Mouse (Mus musculus) neural tube, embryonic 10.5 days (tissue): ENCODE data around the gene Myo1f.
"Not testable (repeated sequence)": the region's sequence is repeated elsewhere in the genome, so short reads cannot be mapped to it uniquely, and the experiment has no call there.

Experiments
- DNase-seq: peaks from one replicate; pipeline ENCODE4 v3.0.0-alpha.2; 2017; ENCODE audit warnings: low spot score; ENCODE audit errors: extremely low spot score

Myo1f gene

DNA sequence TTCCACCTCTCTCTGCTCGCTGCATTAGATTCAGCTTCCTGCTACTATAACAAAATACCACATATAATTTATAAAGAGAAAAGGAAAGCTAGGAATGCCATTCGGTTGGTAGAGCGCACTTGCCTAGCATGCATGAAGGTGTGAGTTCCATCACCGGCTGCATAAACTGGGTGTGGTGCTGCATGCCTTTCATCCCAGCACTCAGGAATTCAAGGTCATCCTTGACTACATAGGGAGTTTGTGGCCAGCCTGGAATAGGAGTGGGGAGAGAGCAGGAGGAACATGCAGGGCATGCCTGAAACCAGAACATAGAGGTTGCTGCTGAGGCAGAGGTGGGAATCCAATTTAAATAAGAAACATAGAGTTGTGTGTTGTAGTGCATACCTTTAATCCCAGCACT lies 28.6 kb downstream of the Myo1f start:
- DNase-seq = no peak

DNA sequence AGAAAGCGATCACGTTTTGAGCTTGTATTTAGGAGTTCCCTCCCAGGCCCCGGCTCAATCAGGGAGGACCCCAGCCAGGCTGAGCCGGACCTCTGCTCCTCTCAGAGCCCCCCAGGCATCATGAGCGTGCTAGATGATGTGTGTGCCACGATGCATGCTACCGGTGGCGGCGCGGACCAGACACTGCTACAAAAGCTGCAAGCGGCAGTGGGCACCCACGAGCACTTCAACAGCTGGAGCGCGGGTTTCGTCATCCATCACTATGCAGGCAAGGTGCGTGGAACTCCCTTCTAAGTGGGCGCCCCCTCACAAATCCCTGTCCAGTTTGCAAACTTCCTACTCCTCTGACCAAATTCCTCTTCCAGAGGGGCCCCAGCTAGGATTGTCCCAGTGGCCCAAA lies 30.5 kb downstream of the Myo1f start:
- DNase-seq = no peak

DNA sequence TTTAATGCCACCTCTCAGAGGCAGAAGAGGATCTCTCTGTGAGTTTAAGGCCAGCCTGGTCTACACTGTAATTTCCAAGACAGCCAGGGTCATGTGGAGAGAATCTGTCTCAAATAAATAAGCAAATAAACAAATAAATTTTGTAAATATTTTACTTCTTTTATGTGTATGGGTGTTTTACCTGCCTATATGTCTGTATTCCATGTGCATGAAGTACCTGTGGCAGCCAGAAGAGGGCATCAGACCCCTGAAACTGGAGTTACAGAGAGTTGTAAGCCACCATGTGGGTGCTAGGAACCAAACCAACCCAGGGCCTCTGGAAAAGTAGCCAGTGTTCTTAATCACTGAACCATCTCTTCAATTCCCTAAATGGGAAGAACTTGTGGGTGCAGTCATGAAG lies 41.8 kb downstream of the Myo1f start:
- DNase-seq = no peak

DNA sequence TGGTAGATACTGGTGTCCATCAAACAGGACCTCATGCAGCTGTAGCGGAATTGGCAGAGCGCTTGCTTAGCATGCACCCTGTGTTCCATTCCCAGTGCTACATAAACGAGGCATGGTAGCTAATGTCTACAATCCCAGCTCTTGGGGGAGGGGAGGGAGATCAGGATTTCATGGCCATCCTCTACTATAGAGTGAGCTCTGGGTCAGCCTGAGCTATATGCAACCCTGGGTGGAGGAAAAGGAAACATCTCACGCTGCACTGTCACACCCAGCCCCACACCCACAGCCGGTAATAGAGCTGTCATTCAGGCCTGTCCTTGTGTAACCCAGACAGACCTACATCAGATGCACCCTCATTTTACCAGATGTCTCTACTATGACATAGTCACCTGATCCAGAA lies 43.0 kb downstream of the Myo1f start:
- no peak for DNase-seq

DNA sequence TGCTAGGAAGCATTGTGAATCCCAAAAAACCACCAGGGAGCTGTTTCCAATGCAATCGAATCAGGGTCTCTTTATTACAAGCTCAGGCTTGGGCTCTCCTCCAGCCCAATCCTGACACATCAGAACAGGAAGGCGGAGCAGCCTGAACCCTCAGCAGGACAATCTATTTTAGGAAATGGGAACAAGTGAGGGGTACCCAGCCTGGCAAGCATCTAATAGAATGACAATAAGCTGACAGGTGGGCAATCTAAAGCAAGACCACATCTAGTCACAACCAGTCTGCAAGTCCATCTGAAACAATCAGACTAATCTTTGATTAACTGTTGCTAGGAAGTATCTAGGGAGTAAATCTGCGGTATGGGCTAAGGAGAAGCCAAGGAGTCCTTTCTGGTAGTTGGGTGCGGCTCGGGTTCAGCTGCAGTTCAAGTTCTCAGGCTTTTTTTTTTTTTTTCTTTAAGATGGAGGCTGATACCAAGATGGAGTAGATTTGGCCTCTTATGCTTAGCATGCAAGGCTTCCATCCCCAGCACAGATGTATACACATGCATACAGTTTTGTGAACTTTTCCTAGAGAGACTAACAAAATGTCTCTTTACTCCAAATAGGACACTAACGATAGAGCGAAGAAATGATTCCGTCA lies 44.4 kb downstream of the Myo1f start:
- DNase-seq = no peak

DNA sequence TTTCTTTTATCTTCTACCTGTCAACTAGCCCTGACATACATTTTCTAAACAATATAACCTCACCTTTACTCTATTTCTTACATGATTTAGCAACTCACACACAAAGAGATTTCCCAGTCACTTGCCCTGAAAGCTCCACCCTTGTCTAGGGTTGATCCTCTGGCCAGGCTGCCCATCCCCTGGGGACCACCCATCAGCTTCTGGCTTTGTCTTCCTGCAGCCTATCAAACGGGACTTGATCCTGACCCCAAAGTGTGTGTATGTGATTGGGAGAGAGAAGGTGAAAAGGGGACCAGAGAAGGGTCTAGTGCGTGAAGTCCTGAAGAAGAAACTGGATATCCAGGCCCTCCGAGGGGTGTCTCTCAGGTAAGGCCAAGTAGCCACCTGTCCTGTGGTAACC lies 45.3 kb downstream of the Myo1f start:
- no peak for DNase-seq

DNA sequence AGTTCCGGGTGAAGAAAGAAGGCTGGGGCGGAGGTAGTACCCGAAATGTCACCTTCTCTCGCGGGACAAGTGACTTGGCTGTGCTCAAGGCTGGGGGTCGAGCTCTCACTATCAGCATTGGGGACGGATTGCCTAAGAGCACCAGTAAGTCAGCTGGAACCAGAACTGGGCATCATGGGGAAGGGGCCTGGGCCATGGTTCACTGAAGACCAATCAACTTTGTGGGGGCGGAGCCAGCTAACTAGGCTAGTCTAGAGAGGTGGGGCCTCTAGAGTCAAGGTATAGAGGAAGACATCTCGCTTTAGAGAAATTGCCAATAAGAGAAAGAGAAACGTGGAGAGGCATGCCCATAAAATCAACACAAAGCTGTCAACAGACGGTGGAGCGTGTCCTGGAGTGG lies 46.4 kb downstream of the Myo1f start:
- no peak for DNase-seq

DNA sequence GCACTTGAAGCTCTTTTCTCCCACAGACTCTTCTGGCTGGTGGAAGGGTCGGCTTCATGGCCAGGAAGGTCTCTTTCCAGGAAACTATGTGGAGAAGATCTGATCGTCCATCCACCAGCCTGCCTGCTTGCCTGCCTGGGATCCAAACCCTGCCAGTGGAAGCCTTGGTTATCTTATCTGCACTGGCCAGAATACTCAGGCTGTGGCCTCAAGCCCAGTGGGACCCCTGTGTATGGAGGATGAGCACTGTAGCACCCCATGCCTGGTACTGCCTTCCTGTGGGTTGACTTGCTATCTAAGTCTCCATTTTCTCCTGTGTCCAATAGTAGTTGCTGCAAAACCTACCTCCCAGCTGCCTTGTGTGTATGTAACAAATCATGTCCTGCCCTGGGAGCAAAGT lies 51.8 kb downstream of the Myo1f start:
- no peak for DNase-seq

DNA sequence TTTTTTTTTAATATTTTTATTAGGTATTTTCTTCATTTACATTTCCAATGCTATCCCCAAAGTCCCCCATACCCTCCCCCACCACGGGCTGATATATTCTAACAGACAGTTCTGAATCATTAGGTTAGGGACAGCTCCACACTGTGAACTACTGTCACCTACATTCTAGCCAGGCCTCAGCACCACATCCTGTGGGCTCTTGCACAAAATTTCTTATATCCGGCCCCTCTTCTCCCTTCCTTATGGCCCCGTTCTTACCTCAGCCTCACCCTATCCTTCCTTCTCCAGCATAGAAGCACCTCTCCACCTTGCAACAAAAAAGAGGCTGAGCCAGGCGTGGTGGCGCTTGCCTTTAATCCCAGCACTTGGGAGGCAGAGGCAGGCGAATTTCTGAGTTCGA lies 55.0 kb downstream of the Myo1f start:
- DNase-seq = no peak

DNA sequence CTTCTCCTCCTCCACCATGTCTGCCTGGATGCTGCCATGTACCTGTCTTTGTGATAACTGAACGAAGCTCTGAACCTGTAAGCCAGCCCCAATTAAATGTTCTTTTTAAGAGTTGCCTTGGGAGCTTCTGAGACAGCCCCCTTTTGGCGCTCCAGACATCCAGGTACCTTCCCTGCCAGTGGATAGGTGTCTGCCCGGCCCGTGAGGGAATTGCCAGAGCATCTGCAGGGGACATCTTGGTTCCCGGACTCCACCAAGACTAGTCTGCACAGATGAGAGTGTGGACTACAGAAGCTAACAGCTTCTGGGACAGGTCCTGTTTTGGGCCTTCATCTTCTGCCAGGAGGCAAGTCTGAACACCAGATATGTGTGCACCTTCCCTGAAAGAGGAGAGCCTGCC lies 58.2 kb downstream of the Myo1f start:
- not testable (repeated sequence) for DNase-seq

DNA sequence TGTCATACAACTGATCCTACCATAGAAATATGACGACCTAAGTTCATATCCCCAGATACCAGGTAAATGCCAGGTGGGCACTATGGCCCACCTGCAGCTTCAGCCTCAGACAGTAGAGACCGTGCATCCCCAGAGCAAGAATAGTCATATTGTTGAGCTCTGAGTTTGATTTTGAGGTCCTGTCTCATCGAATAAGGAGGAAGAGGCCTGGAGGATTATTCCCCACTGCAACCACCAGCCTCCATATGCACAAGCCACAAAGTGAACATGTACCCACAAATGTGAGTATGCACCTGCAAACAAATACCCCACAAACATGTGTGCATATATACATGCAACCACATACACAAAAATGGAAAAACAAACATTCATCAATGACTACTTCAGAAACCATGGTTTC lies 71.8 kb downstream of the Myo1f start:
- DNase-seq = no peak

DNA sequence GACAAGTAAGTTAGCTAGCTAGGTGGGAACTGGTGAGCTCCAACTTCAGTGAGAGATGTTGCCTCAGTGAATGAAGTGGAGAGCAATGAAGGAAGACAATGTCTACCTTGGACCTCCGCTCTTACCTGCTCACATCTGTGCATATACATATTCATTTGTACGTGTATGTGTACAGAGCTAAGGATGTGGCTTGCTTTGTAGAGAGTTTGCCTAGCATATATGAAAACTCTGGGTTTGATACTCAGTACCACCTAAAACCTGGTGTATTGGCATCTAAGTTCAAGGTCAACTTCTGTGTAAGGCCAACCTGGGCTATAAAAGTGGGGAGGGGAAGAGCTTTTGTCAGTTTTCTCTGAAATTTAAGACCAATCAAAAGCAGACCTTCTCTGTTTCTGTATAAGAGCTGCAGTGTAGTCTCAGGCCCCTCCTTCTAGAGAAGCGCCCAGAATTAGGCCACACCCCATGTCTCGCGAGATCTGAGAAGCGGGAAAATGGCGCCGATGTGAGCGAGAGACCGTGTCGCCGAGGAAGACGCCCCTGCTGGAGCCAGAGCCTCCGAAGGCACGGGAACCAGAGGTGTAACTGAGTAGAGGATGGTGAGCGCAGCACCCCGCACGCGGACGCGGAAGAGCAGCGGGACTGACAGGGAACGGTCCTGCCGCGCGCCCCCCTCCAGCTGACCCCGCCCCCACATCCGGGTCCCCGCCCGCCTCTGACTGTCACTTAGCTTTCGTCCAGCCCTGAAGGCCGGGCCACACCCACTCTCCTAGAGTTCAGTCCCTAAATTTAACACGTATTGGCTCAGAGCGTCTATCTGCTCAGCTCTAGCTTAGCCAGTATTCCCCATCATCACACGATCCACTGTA lies 73.3 kb downstream of the Myo1f start, which contains the start of gene Zfp414:
Gene Zfp414 (plus strand): TSS at position 470 of the 866 bp plus-strand sequence.
- peak; percentile 90 for DNase-seq

DNA sequence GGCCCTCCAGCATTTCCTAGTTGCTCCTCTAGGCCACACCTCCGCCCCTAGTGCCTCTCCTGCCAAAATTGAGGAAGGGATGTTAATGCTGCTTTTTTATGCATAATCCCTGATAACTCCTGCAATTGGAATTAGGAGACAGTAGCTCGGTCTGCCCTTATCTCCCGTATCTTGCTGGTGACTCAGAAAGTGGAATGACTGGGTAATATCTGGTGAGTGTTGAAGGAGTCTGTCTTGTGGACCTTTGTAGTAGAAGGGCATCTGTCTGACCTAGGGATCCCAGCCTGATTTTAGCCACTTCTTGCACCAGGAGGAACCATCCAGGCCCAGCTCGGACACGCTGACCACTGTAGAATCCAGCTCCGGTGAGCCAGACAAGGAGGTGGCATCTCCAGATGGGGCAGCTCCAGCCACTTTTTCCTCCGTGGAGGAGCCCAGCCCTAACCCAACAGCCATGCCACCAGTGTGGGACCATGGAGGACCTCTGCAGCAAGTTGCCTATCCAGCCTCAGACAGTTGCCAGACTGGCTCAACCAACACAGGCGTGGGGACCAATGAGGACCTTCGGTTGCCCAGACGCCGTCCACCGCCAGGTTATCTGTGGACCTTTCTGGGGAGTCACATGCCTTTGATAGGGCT lies 74.1 kb downstream of the Myo1f start:
- no peak for DNase-seq

DNA sequence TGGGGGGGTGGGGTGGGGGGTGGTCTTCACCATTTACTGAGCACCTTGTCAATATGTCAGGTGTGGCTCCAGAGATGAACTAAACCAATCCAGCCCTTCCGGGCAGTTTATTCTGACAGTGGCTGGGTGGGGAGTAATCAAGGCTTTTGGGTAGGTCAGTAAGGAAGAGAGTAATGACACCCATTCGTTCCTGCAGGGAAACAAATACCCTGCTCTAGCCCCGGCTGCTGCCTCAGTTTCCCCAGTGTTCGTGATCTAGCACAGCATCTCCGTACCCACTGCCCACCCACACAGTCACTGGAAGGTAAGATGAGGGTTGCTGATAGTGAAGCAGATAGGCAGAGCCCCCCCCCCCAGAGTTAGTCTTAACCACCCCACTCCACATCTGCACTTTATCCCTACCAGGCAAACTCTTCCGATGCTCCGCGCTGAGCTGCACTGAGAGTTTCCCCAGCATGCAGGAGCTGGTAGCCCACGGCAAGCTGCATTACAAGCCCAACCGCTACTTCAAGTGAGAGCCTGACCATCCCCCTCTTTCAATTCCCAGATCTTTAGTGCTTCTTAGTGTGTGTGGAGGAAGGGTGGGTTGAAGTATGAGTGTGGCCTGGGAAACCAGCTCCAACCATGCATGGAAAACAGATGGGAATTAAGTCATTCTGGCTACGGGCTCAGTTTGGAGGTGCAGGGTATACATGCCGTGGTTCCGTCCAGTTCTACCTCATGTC lies 74.8 kb downstream of the Myo1f start:
- no peak for DNase-seq

DNA sequence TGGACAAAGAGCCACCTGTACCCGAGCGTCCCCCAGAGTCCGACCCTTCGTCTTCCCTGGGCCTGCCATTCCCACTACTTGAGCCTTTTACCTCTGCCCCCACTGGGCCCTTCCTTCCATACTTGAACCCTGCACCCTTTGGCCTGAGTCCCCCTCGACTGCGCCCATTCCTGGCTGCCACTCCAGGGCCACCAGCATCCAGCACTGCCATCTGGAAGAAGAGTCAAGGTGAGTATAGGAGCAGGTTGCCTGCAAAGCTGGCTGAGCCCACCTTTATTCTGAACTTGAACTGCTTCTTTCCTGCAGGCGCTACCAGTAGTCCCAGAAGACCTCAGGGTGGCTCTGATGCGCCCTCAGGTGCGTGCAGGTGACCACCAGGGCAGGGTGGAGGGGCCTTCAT lies 75.7 kb downstream of the Myo1f start:
- DNase-seq = no peak

DNA sequence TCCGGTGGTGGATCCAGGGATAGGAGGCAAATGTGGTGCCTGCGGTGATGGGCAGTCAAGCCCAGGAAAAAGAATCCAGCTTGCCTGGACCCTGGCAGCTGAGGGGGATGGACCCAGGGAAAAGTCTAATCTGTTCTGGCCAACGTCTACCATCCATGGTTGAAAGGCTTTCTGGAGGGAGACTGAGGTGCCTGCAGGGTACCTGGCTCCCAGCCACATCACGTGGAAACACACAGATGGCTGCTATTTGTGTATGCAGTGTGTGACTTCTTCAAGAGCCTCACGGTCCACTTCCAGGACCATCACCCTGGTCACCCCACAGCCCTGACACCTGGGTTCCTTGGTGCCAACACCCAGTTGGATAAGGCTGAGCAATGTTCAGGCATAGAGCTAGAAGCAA lies 76.3 kb downstream of the Myo1f start:
- DNase-seq = no peak

DNA sequence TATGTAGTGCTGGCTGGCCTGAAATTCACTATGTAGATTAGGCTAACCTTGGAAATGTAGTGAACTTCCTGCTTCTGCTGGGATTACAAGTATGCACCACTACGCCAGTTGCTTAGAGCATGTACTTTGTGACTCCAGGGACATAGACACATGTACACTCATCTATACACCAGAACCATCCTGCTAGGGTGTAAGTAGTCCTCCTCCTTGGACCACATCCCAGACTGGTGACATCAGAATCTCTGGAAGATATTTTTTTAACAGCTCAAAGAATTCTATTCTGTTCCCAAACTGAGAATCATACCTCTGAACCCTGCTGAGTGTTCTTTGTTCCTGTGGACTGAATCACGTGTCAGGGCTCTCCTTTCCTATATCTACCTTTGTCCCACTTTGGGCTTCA lies 81.5 kb downstream of the Myo1f start:
- DNase-seq = no peak

DNA sequence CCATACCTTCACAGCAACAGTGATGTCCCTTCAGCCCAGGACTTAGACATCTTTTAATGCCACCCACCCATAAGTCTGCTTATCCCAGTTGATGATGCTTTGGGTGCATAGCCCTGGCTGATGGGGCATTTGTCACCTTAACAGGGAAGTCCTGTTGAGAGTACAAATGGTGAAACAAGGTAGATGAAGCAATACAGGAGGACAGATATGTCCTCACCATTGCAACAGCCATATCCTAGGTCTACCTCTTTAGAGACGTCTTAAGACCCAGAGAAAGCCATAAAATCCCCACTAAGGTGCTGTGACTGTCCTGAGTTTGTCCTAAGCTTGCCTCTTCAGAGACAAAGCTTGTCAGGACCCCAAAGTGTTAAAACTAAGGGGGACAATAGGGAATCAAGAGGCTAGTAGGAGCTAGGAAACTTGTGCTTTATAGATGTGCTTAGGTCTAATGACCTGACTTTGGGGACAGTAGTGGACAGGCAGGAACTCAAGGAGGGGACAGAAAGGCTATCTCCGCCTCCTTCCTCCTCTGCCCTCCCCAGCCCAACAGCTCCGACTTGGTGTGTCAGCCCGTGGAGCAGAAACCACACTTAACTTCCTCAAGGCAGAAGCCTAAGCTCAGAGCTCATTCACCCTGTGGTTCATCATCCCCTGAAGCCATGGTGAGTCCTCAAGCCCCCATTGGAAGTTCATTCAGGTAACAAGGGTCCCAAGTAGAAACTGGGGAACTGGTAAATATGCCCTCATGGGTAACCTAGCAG lies 82.2 kb downstream of the Myo1f start, which contains the start of gene Pram1:
Gene Pram1 (plus strand): TSS at position 541 of the 761 bp plus-strand sequence.
- DNase-seq = no peak

DNA sequence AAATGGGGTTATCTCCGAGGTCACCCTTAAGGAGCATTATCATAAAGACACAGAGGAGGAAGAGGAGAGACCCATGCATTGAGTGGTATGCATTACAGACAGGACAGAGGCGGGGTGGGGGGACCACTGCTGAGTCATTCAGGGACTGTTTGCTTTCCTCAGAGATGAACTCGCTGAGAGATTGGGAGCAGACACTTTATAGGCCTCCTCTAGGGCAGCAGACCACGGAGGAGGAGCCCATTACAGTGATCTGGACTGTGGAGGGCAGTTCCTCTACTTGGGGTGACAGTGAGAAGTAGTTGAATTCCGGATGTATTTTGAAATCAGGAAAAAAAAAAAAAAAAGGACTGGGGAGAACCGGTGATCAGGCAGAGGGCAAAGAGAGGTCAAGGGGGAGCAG lies 84.2 kb downstream of the Myo1f start:
- DNase-seq = no peak

DNA sequence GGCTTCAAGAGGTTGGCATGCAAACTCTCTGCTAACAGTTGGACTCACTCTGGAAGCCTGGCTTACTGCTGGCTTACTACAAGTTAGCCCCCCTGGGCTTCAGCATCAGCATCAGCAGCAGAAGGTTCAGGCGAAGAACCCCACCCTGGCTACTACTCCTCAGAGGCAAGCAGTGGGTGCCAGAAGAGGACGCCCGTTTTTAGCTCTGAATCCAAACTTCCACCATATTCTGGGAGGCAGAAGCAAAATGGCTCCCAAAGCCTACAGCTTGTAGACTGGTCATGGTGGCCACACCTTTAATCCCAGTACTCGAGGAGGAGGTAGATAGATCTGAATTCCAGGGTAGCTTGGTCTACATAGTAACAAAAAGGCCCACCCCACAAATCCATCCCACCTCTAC lies 88.6 kb downstream of the Myo1f start:
- DNase-seq = no peak

DNA sequence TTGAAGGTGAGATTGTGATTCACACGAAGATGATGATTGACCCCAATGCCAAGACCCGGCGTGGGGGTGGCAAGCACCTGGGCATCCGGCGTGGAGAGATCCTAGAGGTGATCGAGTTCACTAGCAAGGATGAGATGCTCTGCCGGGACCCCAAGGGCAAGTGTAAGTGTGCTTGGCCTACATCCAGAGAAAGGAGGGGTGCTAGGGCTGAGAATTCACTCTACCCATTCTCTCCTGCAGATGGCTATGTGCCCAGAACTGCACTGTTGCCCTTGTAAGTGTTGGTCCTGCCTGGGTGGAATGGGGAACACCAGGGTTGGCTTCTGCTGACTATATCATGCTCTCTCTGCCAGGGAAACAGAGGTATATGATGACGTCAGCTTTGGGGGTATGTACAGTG lies 89.6 kb downstream of the Myo1f start:
- DNase-seq = no peak
